Mouse (Mus musculus): ENCODE data around the gene Vax2. TPM values are rescaled to one million over a fixed set of nuclear protein-coding genes. Genes with fewer than 3 reads are reported as not detected.
A peak's percentile ranks its signal among the peaks of the same experiment; 100 is the strongest.

The Vax2 gene
- not detected in 2 replicates for polyA plus RNA-seq (2015; fragmentation: Nextera tagmentation; extraction: Ambion mirVana)

DNA sequence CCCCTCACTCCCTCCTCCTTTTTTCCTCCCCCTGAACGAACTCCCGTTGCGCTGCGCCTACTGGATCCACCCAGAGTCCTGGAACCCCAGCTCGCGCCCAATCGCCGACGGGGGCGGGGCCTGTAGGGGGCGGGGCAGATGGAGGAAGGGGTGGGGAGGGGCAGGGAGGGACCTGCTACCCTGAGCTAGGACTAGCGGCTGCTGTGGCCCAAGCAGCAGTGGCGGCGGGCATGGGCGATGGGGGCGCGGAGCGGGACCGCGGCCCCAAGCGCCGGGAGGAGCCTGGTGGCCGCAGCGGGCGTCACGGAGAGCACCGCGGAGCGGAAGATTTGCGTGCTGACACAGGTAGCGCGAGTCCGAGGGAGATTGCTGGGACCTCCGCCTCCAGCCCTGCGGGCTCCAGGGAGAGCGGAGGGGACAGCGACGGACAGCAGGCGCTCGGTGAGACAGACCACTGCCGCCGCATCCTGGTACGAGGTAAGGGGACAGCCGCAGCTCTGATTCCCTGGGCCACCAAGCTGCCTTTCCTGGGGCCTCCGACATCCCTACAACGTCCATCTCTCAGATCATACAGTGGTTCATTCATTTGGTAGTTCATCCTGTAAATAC, at the start of gene Vax2:
Gene Vax2 (plus strand): TSS at position 198 of the 609 bp plus-strand sequence.
- under 1% methylated on average over 46 of the region's 46 CpGs for WGBS
- Histone ChIP-seq H3K9me3 (replicated peaks) (no peaks in the 10 kb centered on the region), H3K4me3 (peak within 1 kb of the TSS; percentile 49), H3K4me2 (peak within 1 kb of the TSS; percentile 88), H3K36me3 (no peaks in the 10 kb centered on the region), H3K27ac (no peak within 1 kb of the TSS), H3K27me3 (peaks cover 100% of the 10 kb centered on the region), H3K4me1 (replicated peaks) (peaks cover 37% of the 10 kb centered on the region), H3K9ac (0 out of 2 replicates have a peak within 1 kb of the TSS, but pooled peaks have one; percentile 3)
- peak; percentile 57; the same call in 1 of the 2 replicates for ATAC-seq (replicated peaks; ENCODE audit: insufficient number of reproducible peaks, insufficient read depth, low FRiP score, low read depth)

DNA sequence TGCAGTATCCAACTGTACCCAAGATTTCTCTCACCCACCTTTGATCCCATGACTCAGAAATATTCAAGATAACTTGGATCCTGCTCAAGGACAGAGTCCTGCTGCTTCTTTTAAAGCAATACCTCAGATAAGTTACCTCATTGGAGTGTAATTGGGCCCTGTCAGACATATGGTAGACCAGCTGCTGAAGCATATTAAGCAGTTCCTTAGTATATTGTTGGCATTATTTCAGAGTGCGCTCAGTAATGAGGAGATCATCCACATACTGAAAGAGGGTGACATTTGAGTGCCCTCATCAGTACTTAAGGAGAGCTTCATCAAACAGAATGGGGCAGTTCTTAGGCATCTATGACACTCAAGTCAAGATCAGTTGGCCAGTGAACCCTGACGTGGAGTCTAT, 46.1 kb upstream of the Vax2 start:
- Histone ChIP-seq H3K36me3 (no peaks in the 10 kb centered on the region), H3K4me2 (no peak overlapping the region), H3K4me3 (no peak overlapping the region), H3K9me3 (replicated peaks) (no peaks in the 10 kb centered on the region), H3K9ac (no peak overlapping the region), H3K27ac (no peak overlapping the region), H3K27me3 (no peaks in the 10 kb centered on the region), H3K4me1 (replicated peaks) (no peaks in the 10 kb centered on the region)
- ATAC-seq (replicated peaks; ENCODE audit: insufficient number of reproducible peaks, insufficient read depth, low FRiP score, low read depth): no peak
- WGBS: 87% methylated on average over 2 of the region's 2 CpGs

- Histone ChIP-seq H3K4me2 (no peak overlapping the region), H3K27me3 (peaks cover 12% of the 10 kb centered on the region), H3K4me3 (no peak overlapping the region), H3K36me3 (no peaks in the 10 kb centered on the region), H3K9ac (no peak overlapping the region), H3K27ac (no peak overlapping the region), H3K4me1 (replicated peaks) (no peaks in the 10 kb centered on the region), H3K9me3 (replicated peaks) (no peaks in the 10 kb centered on the region)
- 10% methylated on average over 4 of the region's 4 CpGs for WGBS
- ATAC-seq (replicated peaks; ENCODE audit: insufficient number of reproducible peaks, insufficient read depth, low FRiP score, low read depth): no peak
These were observed 37.7 kb upstream of the Vax2 start for GRCm38 (mm10) chr6:83673395-83673794.

GRCm38 (mm10) chr6:83677757-83678156, 33.3 kb upstream of the Vax2 start, which contains the start of gene Cd207:
Gene Cd207 (minus strand): TSS chr6:83677857.
- Histone ChIP-seq H3K36me3 (no peaks in the 10 kb centered on the region), H3K27ac (no peak within 1 kb of the TSS), H3K4me2 (no peak within 1 kb of the TSS), H3K27me3 (peaks cover 28% of the 10 kb centered on the region), H3K9me3 (replicated peaks) (no peaks in the 10 kb centered on the region), H3K9ac (no peak within 1 kb of the TSS), H3K4me3 (no peak within 1 kb of the TSS), H3K4me1 (replicated peaks) (no peaks in the 10 kb centered on the region)
- 56% methylated on average over 4 of the region's 4 CpGs for WGBS
- no peak for ATAC-seq (replicated peaks; ENCODE audit: insufficient number of reproducible peaks, insufficient read depth, low FRiP score, low read depth)

DNA sequence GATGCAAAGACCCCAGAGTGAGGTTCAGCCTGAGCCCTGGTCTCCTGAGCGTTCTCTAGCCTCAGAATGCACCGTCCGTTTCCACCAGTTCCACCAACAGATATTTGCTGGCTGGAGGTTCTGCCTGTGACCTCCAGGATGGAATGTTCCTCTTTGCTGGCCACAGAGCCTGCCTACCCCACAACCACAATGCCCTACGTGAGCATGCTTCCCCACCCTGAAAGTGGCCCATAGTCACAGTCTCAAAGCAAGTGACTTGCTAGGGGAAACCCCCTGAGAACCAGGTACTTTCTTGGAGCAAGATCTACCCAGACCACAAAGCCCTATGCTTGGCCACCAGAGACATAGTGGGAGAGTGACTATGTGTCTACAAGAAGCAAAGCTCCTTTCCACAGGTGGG, 21.7 kb upstream of the Vax2 start:
- WGBS: 68% methylated on average over 4 of the region's 4 CpGs
- H3K27me3 ChIP-seq: peaks cover 86% of the 10 kb centered on the region
- no peaks in the 10 kb centered on the region for H3K36me3 ChIP-seq
- H3K9me3 ChIP-seq (replicated peaks): no peaks in the 10 kb centered on the region
- H3K4me1 ChIP-seq (replicated peaks): peaks cover 3% of the 10 kb centered on the region; the same call in 1 of the 2 replicates
- ATAC-seq (replicated peaks; ENCODE audit: insufficient number of reproducible peaks, insufficient read depth, low FRiP score, low read depth): no peak
- no peak overlapping the region for H3K4me2 ChIP-seq
- H3K9ac ChIP-seq: no peak overlapping the region
- no peak overlapping the region for H3K4me3 ChIP-seq
- no peak overlapping the region for H3K27ac ChIP-seq

DNA sequence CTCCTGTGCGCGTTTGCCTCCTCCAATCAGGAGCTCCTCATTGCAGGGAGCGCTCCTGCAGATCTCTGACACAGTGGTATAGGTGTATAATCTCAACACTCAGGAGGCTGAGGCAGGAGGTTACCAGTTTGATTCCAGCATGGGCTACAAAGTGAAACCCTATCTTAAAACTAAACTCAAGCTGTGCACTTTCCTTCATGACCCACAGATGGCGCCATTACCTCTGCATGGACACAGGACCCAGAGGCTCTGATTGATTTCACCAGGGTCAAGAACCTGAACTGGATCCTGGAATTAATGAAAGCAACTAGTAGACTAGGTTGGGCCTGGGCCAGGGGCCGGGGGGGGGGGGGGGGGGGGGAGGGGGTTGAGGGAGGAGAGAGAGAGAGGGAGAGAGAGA, 20.8 kb upstream of the Vax2 start:
- Histone ChIP-seq H3K27ac (no peak overlapping the region), H3K4me2 (no peak overlapping the region), H3K36me3 (no peaks in the 10 kb centered on the region), H3K9ac (no peak overlapping the region), H3K4me1 (replicated peaks) (peaks cover 3% of the 10 kb centered on the region; the same call in 1 of the 2 replicates), H3K27me3 (peaks cover 88% of the 10 kb centered on the region), H3K4me3 (no peak overlapping the region), H3K9me3 (replicated peaks) (no peaks in the 10 kb centered on the region)
- WGBS: 26% methylated on average over 4 of the region's 5 CpGs
- ATAC-seq (replicated peaks; ENCODE audit: insufficient number of reproducible peaks, insufficient read depth, low FRiP score, low read depth): no peak

DNA sequence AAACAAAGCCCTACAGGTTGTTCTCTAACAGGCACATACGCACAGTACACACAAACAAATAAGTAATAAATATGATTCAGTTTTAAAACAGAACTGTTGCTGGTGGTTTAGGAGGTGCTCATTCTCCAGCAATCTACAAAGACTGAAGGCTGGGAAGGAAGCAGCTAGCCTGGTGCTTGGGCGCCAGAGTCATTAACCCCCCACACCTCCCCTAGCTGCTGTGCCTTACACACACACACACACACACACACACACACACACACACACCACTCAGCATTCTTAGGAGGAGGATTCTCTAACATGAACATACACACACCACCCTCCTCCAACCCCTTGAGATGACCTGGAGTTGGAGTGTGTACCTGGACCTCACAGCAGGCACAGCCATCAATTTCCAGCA, 20.1 kb upstream of the Vax2 start:
- Histone ChIP-seq H3K9me3 (replicated peaks) (no peaks in the 10 kb centered on the region), H3K36me3 (no peaks in the 10 kb centered on the region), H3K4me1 (replicated peaks) (peaks cover 3% of the 10 kb centered on the region; the same call in 1 of the 2 replicates), H3K27me3 (peaks cover 88% of the 10 kb centered on the region), H3K4me3 (no peak overlapping the region), H3K27ac (no peak overlapping the region), H3K9ac (no peak overlapping the region), H3K4me2 (no peak overlapping the region)
- ATAC-seq (replicated peaks; ENCODE audit: insufficient number of reproducible peaks, insufficient read depth, low FRiP score, low read depth): no peak
- WGBS: 63% methylated on average over 2 of the region's 2 CpGs

GRCm38 (mm10) chr6:83692962-83693361, 18.1 kb upstream of the Vax2 start:
- peaks cover 3% of the 10 kb centered on the region; the same call in 1 of the 2 replicates for H3K4me1 ChIP-seq (replicated peaks)
- no peaks in the 10 kb centered on the region for H3K9me3 ChIP-seq (replicated peaks)
- ATAC-seq (replicated peaks; ENCODE audit: insufficient number of reproducible peaks, insufficient read depth, low FRiP score, low read depth): no peak
- no peak overlapping the region for H3K4me3 ChIP-seq
- H3K27ac ChIP-seq: no peak overlapping the region
- peaks cover 93% of the 10 kb centered on the region for H3K27me3 ChIP-seq
- H3K36me3 ChIP-seq: no peaks in the 10 kb centered on the region
- no peak overlapping the region for H3K9ac ChIP-seq
- no peak overlapping the region for H3K4me2 ChIP-seq
- WGBS: under 1% methylated on average over 12 of the region's 12 CpGs

DNA sequence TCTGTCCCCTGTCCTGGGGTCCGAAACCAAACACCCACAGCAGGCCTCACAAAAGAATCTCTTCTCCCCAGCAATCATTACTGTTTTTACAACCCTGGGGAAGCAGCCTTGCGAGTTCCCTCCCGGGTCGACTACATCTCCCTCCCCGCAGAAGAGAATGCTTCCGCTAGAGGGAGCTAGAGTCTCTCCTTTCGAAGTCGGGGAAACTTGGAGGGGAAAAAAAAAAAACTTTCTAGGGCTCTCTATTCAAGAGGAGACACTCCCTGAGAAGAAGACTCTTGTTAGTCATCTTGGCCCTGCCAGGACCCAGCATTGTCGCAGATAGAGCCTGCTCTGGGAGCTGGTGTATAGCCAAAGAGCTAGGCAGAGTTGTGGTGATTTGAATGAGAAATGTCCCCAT, 17.2 kb upstream of the Vax2 start:
- H3K4me2 ChIP-seq: no peak overlapping the region
- H3K36me3 ChIP-seq: no peaks in the 10 kb centered on the region
- ATAC-seq (replicated peaks; ENCODE audit: insufficient number of reproducible peaks, insufficient read depth, low FRiP score, low read depth): no peak
- H3K27ac ChIP-seq: no peak overlapping the region
- H3K9ac ChIP-seq: no peak overlapping the region
- H3K9me3 ChIP-seq (replicated peaks): no peaks in the 10 kb centered on the region
- WGBS: under 1% methylated on average over 9 of the region's 9 CpGs
- H3K4me3 ChIP-seq: no peak overlapping the region
- peaks cover 93% of the 10 kb centered on the region for H3K27me3 ChIP-seq
- peaks cover 3% of the 10 kb centered on the region; the same call in 1 of the 2 replicates for H3K4me1 ChIP-seq (replicated peaks)

DNA sequence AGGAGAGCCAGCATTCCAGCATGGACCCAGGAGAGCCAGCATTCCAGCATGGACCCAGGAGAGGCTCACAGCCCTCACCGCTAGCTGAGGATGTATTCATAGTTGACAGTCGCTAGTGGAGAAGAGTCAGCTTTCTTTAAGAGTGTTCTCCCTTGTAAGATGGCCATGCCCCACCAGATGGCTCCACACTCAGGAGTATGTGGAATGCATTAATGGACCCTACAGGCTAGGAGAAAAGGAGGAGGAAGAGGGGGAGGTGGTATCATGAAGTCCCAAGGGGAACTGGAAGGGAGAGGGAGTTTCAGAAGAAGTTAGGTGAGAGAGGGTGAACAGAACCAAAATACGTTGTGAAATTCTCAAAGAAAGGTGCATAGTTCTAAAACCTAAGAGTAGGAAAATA, 15.3 kb upstream of the Vax2 start:
- no peak for ATAC-seq (replicated peaks; ENCODE audit: insufficient number of reproducible peaks, insufficient read depth, low FRiP score, low read depth)
- Histone ChIP-seq H3K9me3 (replicated peaks) (no peaks in the 10 kb centered on the region), H3K36me3 (no peaks in the 10 kb centered on the region), H3K27me3 (peaks cover 96% of the 10 kb centered on the region), H3K4me2 (no peak overlapping the region), H3K9ac (no peak overlapping the region), H3K4me1 (replicated peaks) (peaks cover 3% of the 10 kb centered on the region; the same call in 1 of the 2 replicates), H3K4me3 (no peak overlapping the region), H3K27ac (no peak overlapping the region)
- WGBS: 2% methylated on average over 3 of the region's 3 CpGs

- no peak overlapping the region for H3K4me3 ChIP-seq
- WGBS: 2% methylated on average over 7 of the region's 7 CpGs
- no peak overlapping the region for H3K4me2 ChIP-seq
- H3K9ac ChIP-seq: no peak overlapping the region
- H3K27ac ChIP-seq: no peak overlapping the region
- peaks cover 95% of the 10 kb centered on the region for H3K27me3 ChIP-seq
- H3K4me1 ChIP-seq (replicated peaks): peaks cover 3% of the 10 kb centered on the region; the same call in 1 of the 2 replicates
- H3K9me3 ChIP-seq (replicated peaks): no peaks in the 10 kb centered on the region
- no peak for ATAC-seq (replicated peaks; ENCODE audit: insufficient number of reproducible peaks, insufficient read depth, low FRiP score, low read depth)
- H3K36me3 ChIP-seq: no peaks in the 10 kb centered on the region
These were observed 14.4 kb upstream of the Vax2 start for GRCm38 (mm10) chr6:83696684-83697083.

DNA sequence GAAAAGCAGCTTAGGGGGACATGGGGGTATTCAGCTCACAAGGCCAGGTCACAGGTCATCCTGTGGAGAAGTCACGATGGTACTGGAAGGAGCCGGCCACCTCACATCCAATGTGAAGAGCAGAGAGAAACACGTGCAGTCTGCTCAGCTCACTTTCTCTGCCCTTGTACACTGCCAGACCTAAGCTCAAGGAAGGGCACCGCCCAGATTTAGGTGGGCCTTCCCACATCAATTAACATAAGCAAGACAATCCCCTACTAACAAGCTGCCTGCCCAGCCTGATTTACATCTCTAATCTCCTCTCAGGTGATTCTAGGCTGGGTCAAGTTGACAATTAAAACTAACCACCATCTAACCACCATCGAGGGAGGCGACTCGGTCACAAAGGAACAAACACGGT, 13.1 kb upstream of the Vax2 start:
- Histone ChIP-seq H3K27ac (no peak overlapping the region), H3K9me3 (replicated peaks) (no peaks in the 10 kb centered on the region), H3K27me3 (peaks cover 95% of the 10 kb centered on the region), H3K9ac (no peak overlapping the region), H3K36me3 (no peaks in the 10 kb centered on the region), H3K4me1 (replicated peaks) (peaks cover 10% of the 10 kb centered on the region), H3K4me3 (no peak overlapping the region), H3K4me2 (no peak overlapping the region)
- 4% methylated on average over 8 of the region's 8 CpGs for WGBS
- ATAC-seq (replicated peaks; ENCODE audit: insufficient number of reproducible peaks, insufficient read depth, low FRiP score, low read depth): no peak

Measured in heart, embryonic 15.5 days (tissue).